Mouse (Mus musculus): Measurements from ENCODE around the gene Akirin2. TPM values are rescaled to one million over a fixed set of nuclear protein-coding genes. Genes with fewer than 3 reads are reported as not detected.
"Not testable (repeated sequence)": the region's sequence is repeated elsewhere in the genome, so short reads cannot be mapped to it uniquely, and the experiment has no call there.

Gene Akirin2
- polyA plus RNA-seq, 1 experiment from 2014 or later, result 99.2 TPM

GRCm38 (mm10) chr4:34555604-34556003 lies 4.9 kb downstream of the Akirin2 start:
- Histone ChIP-seq H3K27ac (no peak overlapping the region), H3K4me3 (no peak overlapping the region), H3K36me3 (no peaks in the 10 kb centered on the region), H3K4me1 (peaks cover 11% of the 10 kb centered on the region), H3K9ac (no peak overlapping the region), H3K4me2 (replicated peaks) (no peak overlapping the region), H3K27me3 (no peaks in the 10 kb centered on the region), H3K9me3 (no peaks in the 10 kb centered on the region)
- no peak for ATAC-seq (ENCODE audit: insufficient number of reproducible peaks, insufficient read depth, low FRiP score, low TSS enrichment)
- 100% methylated on average over 3 of the region's 3 CpGs for WGBS

DNA sequence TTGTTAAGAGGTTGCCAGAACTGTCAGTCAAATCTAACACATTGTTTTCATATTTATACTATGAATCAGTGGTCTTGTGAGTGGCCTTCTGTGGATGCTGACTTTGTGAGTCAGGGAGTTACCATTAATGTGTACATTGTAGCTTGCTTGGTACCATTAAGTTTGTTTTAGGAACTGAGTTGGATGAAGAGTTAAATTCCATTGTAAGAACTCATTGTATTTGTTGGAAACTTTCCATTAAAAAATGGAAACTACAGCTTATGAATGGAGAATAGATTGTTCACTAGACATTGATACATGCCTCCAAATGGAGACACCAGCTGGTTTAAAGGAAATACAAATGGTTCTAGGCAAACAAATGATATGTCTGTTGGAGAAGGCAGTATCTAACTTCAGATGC lies 5.4 kb downstream of the Akirin2 start:
- Histone ChIP-seq H3K4me2 (replicated peaks) (no peak overlapping the region), H3K27me3 (no peaks in the 10 kb centered on the region), H3K4me3 (no peak overlapping the region), H3K4me1 (peaks cover 11% of the 10 kb centered on the region), H3K36me3 (no peaks in the 10 kb centered on the region), H3K9ac (no peak overlapping the region), H3K27ac (no peak overlapping the region), H3K9me3 (no peaks in the 10 kb centered on the region)
- no peak for ATAC-seq (ENCODE audit: insufficient number of reproducible peaks, insufficient read depth, low FRiP score, low TSS enrichment)

GRCm38 (mm10) chr4:34560971-34561370 lies 10.2 kb downstream of the Akirin2 start:
- peaks cover 9% of the 10 kb centered on the region for H3K36me3 ChIP-seq
- H3K27me3 ChIP-seq, result no peaks in the 10 kb centered on the region
- no peak for ATAC-seq (ENCODE audit: insufficient number of reproducible peaks, insufficient read depth, low FRiP score, low TSS enrichment)
- H3K9me3 ChIP-seq, result no peaks in the 10 kb centered on the region
- H3K9ac ChIP-seq, result no peak overlapping the region
- H3K4me2 ChIP-seq (replicated peaks), result no peak overlapping the region
- no peak overlapping the region for H3K4me3 ChIP-seq
- no peaks in the 10 kb centered on the region for H3K4me1 ChIP-seq
- WGBS, result 58% methylated on average over 4 of the region's 4 CpGs
- H3K27ac ChIP-seq, result no peak overlapping the region

GRCm38 (mm10) chr4:34566226-34566625 lies 15.5 kb downstream of the Akirin2 start:
- H3K27ac ChIP-seq, result no peak overlapping the region
- H3K4me2 ChIP-seq (replicated peaks), result no peak overlapping the region

DNA sequence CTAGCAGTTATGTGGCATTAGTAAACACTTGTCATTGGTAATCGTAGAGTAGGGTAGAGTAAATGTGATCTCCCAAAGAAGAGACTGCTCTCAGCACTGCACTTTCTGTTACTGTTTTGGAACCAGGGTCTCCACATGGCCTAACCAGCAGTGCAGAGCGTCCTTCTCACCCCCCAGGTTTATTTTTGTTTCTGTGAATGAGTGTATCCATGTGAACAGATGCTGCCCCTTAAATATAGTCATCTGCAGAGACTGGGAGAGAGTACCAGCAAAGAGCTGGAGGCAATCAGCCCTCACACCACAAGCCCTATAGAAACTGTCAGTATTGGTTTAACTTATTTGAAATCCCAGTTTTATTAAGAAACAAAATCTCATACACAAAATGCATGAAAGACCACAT lies 22.1 kb downstream of the Akirin2 start:
- WGBS, result 63% methylated on average over 2 of the region's 2 CpGs
- Histone ChIP-seq H3K9me3 (no peaks in the 10 kb centered on the region), H3K36me3 (peaks cover 78% of the 10 kb centered on the region)

More at GRCm38 (mm10) chr4:34566226-34566625, 15.5 kb downstream of the Akirin2 start:
- 92% methylated on average over 6 of the region's 6 CpGs for WGBS
- Histone ChIP-seq H3K9me3 (no peaks in the 10 kb centered on the region), H3K4me3 (no peak overlapping the region), H3K4me1 (no peaks in the 10 kb centered on the region), H3K9ac (no peak overlapping the region), H3K27me3 (no peaks in the 10 kb centered on the region), H3K36me3 (peaks cover 46% of the 10 kb centered on the region)
- ATAC-seq (ENCODE audit: insufficient number of reproducible peaks, insufficient read depth, low FRiP score, low TSS enrichment), result no peak

GRCm38 (mm10) chr4:34577028-34577427 lies 26.3 kb downstream of the Akirin2 start:
- Histone ChIP-seq H3K9ac (no peak overlapping the region), H3K9me3 (no peaks in the 10 kb centered on the region), H3K4me2 (replicated peaks) (no peak overlapping the region), H3K4me3 (no peak overlapping the region), H3K27ac (no peak overlapping the region), H3K27me3 (no peaks in the 10 kb centered on the region), H3K4me1 (no peaks in the 10 kb centered on the region), H3K36me3 (peaks cover 80% of the 10 kb centered on the region)
- whole genome bisulfite sequencing, result 95% methylated on average over 2 of the region's 2 CpGs
- ATAC-seq (ENCODE audit: insufficient number of reproducible peaks, insufficient read depth, low FRiP score, low TSS enrichment), result no peak

More for the DNA sequence above, 22.1 kb downstream of the Akirin2 start:
- Histone ChIP-seq H3K4me1 (no peaks in the 10 kb centered on the region), H3K4me2 (replicated peaks) (no peak overlapping the region), H3K4me3 (no peak overlapping the region), H3K27me3 (no peaks in the 10 kb centered on the region), H3K27ac (no peak overlapping the region), H3K9ac (no peak overlapping the region)
- ATAC-seq (ENCODE audit: insufficient number of reproducible peaks, insufficient read depth, low FRiP score, low TSS enrichment), result no peak

DNA sequence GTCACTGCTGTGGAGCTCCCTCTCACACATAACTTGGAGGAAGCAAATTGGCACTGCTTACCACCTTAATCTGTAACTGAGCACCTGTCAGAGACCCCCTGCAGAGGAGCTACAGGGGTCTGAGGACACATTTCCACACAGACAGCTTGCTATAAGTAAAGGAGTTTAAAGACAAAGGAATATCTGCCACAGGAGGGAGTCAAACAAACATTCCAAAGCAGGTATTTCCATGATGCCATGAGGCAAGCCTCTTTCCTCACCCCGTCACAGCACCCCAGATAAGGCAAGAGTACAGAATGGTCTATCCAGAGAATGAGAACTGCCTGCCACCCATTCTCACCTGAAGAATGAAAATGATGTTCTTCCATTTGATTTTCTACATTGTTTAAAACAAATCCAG lies 28.5 kb downstream of the Akirin2 start:
- H3K4me3 ChIP-seq, result no peak overlapping the region
- H3K4me1 ChIP-seq, result no peaks in the 10 kb centered on the region
- H3K4me2 ChIP-seq (replicated peaks), result no peak overlapping the region
- no peaks in the 10 kb centered on the region for H3K27me3 ChIP-seq
- H3K27ac ChIP-seq, result no peak overlapping the region
- 80% methylated on average over 1 of the region's 1 CpGs for WGBS
- peaks cover 86% of the 10 kb centered on the region for H3K36me3 ChIP-seq
- H3K9me3 ChIP-seq, result no peaks in the 10 kb centered on the region
- no peak for ATAC-seq (ENCODE audit: insufficient number of reproducible peaks, insufficient read depth, low FRiP score, low TSS enrichment)
- H3K9ac ChIP-seq, result no peak overlapping the region

GRCm38 (mm10) chr4:34581489-34581888 lies 30.8 kb downstream of the Akirin2 start:
- H3K4me2 ChIP-seq (replicated peaks); H3K27me3 ChIP-seq; H3K9ac ChIP-seq; H3K4me3 ChIP-seq; H3K9me3 ChIP-seq; H3K4me1 ChIP-seq; H3K27ac ChIP-seq; ATAC-seq (ENCODE audit: insufficient number of reproducible peaks, insufficient read depth, low FRiP score, low TSS enrichment): not testable (repeated sequence)
- WGBS, result 79% methylated on average over 1 of the region's 1 CpGs
- H3K36me3 ChIP-seq, result peaks cover 75% of the 10 kb centered on the region

DNA sequence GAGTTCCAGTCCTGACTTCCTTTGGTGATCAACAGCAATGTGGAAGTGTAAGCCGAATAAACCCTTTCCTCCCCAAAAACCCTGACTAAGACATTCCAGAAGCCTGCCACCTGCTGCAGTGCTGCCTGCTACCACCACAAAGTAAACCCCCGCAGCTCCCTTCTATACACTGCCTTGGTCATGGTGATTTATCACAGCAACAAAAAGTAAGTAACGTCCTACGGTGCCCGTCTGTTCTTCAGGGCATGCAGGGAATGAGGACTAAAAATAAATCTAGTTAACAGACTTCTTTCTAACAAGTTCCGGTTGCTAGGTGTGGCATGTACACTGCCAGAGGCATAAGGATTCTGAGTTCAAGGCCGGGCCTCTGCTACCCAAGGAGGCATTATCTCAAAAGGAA lies 31.3 kb downstream of the Akirin2 start:
- H3K27me3 ChIP-seq, result no peaks in the 10 kb centered on the region
- ATAC-seq (ENCODE audit: insufficient number of reproducible peaks, insufficient read depth, low FRiP score, low TSS enrichment), result no peak
- WGBS, result 87% methylated on average over 7 of the region's 7 CpGs
- H3K4me2 ChIP-seq (replicated peaks), result no peak overlapping the region
- H3K9me3 ChIP-seq, result no peaks in the 10 kb centered on the region
- no peak overlapping the region for H3K4me3 ChIP-seq
- H3K27ac ChIP-seq, result no peak overlapping the region
- peaks cover 71% of the 10 kb centered on the region for H3K36me3 ChIP-seq
- no peak overlapping the region for H3K9ac ChIP-seq
- H3K4me1 ChIP-seq, result no peaks in the 10 kb centered on the region

- Histone ChIP-seq H3K36me3 (peaks cover 69% of the 10 kb centered on the region), H3K9me3 (no peaks in the 10 kb centered on the region), H3K4me1 (no peaks in the 10 kb centered on the region), H3K9ac (no peak overlapping the region), H3K4me3 (no peak overlapping the region), H3K4me2 (replicated peaks) (no peak overlapping the region), H3K27ac (no peak overlapping the region), H3K27me3 (no peaks in the 10 kb centered on the region)
- no peak for ATAC-seq (ENCODE audit: insufficient number of reproducible peaks, insufficient read depth, low FRiP score, low TSS enrichment)
- WGBS, result 75% methylated on average over 5 of the region's 5 CpGs
These were observed 31.7 kb downstream of the Akirin2 start for GRCm38 (mm10) chr4:34582476-34582875.

- Histone ChIP-seq H3K36me3 (peaks cover 61% of the 10 kb centered on the region), H3K27ac (no peak overlapping the region), H3K9ac (no peak overlapping the region), H3K4me3 (no peak overlapping the region), H3K4me1 (no peaks in the 10 kb centered on the region), H3K4me2 (replicated peaks) (no peak overlapping the region), H3K9me3 (no peaks in the 10 kb centered on the region), H3K27me3 (no peaks in the 10 kb centered on the region)
- ATAC-seq (ENCODE audit: insufficient number of reproducible peaks, insufficient read depth, low FRiP score, low TSS enrichment), result no peak
- WGBS, result 92% methylated on average over 3 of the region's 3 CpGs
These were observed 32.7 kb downstream of the Akirin2 start for GRCm38 (mm10) chr4:34583427-34583826.

GRCm38 (mm10) chr4:34584871-34585607 lies 34.3 kb downstream of the Akirin2 start:
- Histone ChIP-seq H3K27ac (no peak overlapping the region), H3K9ac (no peak overlapping the region), H3K27me3 (no peaks in the 10 kb centered on the region), H3K4me1 (no peaks in the 10 kb centered on the region), H3K4me2 (replicated peaks) (no peak overlapping the region), H3K9me3 (no peaks in the 10 kb centered on the region), H3K36me3 (peaks cover 49% of the 10 kb centered on the region), H3K4me3 (no peak overlapping the region)
- WGBS, result 76% methylated on average over 7 of the region's 7 CpGs
- no peak for ATAC-seq (ENCODE audit: insufficient number of reproducible peaks, insufficient read depth, low FRiP score, low TSS enrichment)
